Mouse (Mus musculus) liver, embryonic 14.5 days (tissue): ENCODE measurements around the gene Arl2.

ENCODE experiments used
- CTCF ChIP-seq: IDR thresholded peaks from 2 replicates; pipeline ENCODE4 v1.5.1; 2016; ENCODE audit warnings: antibody characterized with exemption, low read depth, control low read depth
- EP300 ChIP-seq: IDR thresholded peaks from 2 replicates; pipeline ENCODE4 v1.6.1; 2016; ENCODE audit warnings: antibody characterized with exemption, low read depth

DNA sequence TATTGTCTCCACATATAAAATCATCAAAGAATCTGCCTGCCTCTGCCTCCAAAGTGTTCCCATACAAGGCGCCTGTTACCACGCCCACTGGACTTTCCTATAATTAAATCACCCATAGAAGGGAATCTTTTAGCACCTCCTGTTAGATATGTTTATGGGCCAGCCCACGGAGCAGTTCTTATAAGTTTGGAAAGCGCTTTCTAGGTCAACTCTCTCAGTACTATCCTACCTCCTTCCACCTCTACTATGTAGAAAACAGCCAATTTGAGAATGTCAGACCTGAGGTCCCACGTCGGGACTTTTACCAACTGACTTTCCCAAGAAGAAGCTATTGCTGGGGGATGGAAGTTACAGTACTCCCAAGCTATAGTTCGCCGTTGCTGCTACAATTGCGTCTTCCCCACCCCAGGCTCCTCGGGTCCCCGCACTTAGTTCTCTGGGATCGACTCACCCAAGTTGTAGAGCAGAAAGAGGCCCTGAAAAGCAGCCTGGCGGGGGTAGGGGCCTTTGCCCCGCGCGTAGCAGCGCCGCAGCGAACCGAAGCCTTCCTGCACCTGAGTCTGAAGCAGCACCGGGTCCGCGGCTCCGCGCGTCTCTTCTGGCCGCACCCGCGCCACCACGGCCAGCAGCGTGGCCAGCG is 23.9 kb downstream of the Arl2 start:
- TF ChIP-seq CTCF: no peak
- TF ChIP-seq EP300: no peak
